Mouse (Mus musculus) forebrain, embryonic 14.5 days (tissue): ENCODE measurements around the gene Zfp59. TPM values are rescaled to one million over a fixed set of nuclear protein-coding genes. Genes with fewer than 3 reads are reported as not detected.

Experiments used
- polyA plus RNA-seq: library from polyadenylated mRNA; unstranded; fragments of >200 nt; fragmentation: Nextera tagmentation; extraction: Ambion mirVana; gene quantifications from 2 replicates; pipeline ENCODE4 v1.2.1, GENCODE M21; 2014

Zfp59 gene
- polyA plus RNA-seq, 1 experiment from 2014 or later = 12.0 TPM

Other genes with a start within 250 kb of the Zfp59 start
- 80.6 and 85.8 TPM in 2 replicates for gene Akt2, start 247.1 kb upstream of the Zfp59 start, polyA plus RNA-seq
- 69.3 and 73.8 TPM in 2 replicates for gene Ttc9b, start 184.7 kb upstream of the Zfp59 start, polyA plus RNA-seq
- gene Map3k10, start 164.0 kb upstream of the Zfp59 start, polyA plus RNA-seq = 12.8 and 13.8 TPM in 2 replicates
- gene Zfp607b, start 149.3 kb upstream of the Zfp59 start, polyA plus RNA-seq = 10.8 and 14.5 TPM in 2 replicates
- gene Zfp60, start 107.2 kb upstream of the Zfp59 start, polyA plus RNA-seq = 96.6 and 101 TPM in 2 replicates
- 2.3 and 2.5 TPM in 2 replicates for gene Zfp626, start 31.4 kb upstream of the Zfp59 start, polyA plus RNA-seq
- 1.1 and 1.8 TPM in 2 replicates for gene Zfp607a, start 18.9 kb downstream of the Zfp59 start, polyA plus RNA-seq
- gene Zfp974, start 90.9 kb downstream of the Zfp59 start, polyA plus RNA-seq = 11.7 and 15.1 TPM in 2 replicates
- 17.8 and 17.9 TPM in 2 replicates for gene Zfp780b, start 140.6 kb downstream of the Zfp59 start, polyA plus RNA-seq
- 7.7 and 9.5 TPM in 2 replicates for gene Zfp850, start 175.5 kb downstream of the Zfp59 start, polyA plus RNA-seq
- 380 and 381 TPM in 2 replicates for gene Psmc4, start 211.5 kb downstream of the Zfp59 start, polyA plus RNA-seq
- 0.20 and 0.28 TPM in 2 replicates for gene Fcgbp, start 232.6 kb downstream of the Zfp59 start, polyA plus RNA-seq